Mouse (Mus musculus) lung, adult 18-20 months (tissue): Measurements from ENCODE around the gene Bcl6.

Experiments used
- DNase-seq, 2 experiments: peaks; one replicate each; pipeline ENCODE4 v3.0.0; 2022; ENCODE audit warnings: mixed read lengths in 2 of 2

Bcl6 gene

GRCm38 (mm10) chr16:23919418-23919817 lies 69.2 kb downstream of the Bcl6 start:
- DNase-seq: no peak
